Mouse (Mus musculus) cerebellum, postnatal 36 days (tissue): ENCODE results near the gene Gm17949.
A peak's percentile ranks its signal among the peaks of the same experiment; 100 is the strongest.
"Not testable (repeated sequence)": the region's sequence is repeated elsewhere in the genome, so short reads cannot be mapped to it uniquely, and the experiment has no call there.

Experiments
- DNase-seq, 2 experiments: peaks; one replicate each; pipeline ENCODE4 v3.0.0; 2021 to 2022; ENCODE audit warnings: mixed read lengths in 2 of 2

The Gm17949 gene

DNA sequence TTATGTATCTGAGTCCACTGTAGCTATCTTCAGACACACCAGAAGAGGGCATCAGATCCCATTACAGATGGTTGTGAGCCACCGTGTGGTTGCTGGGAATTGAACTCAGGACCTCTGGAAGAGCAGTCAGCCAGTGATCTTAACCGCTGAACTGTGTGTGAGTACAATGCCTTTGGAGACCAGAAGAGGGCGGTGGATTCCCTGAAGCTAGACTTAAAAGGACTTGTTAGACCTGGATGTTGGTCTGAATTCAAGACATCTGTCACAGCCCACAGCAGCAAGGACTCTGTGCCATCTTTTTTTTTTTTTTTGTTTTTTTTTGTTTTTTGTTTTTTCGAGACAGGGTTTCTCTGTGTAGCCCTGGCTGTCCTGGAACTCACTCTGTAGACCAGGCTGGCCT is 40.4 kb downstream of the Gm17949 start:
- DNase-seq, result not testable (repeated sequence)

DNA sequence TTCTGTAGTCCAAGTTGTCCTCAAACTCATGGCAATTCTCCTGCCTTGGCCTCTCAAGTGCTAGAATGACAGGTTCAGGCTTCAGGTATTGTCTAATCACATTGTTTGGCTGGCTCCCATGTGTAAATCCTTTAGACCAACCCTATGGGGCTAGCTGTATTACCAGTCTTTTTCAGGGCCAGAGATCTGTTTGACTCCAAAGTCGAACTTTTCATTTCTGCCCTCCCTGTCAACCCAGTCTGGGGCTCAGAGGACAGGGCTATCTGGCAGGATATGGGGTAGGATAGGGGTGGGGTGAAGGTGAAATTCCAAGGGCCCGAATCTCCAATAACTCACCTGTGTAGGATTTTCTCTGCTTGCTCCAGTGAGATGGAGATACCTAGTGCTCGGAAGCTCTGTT is 45.0 kb downstream of the Gm17949 start:
- DNase-seq, result no peak

DNA sequence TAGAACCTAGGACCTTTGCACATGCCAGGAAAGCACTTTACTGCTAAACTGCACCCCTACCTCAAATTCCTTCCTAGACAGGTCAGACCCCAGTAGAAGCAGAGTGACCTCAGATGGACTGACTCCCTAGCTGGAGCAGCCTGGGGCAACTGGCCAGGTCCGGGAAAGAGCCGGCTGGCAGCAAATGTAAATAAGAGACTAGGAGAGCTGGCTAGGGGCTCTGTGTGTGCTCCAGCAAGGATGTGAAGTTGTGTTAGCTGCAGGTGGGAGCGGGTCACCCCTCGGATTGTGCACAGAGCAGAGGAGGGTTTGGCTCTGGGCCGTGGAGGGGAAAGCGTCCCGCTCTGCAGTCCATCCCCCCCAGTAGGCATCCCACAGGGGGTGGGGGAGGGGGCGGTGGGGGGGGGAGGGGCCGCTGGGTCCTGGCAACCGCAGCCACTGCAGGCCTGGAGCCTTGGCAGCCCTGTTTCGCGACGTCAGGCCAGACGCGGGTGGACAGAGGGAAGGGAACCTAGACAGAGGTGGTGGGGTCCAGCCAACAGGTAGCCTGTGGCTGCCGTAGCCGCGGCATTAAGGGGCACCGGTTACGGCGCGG is 47.7 kb downstream of the Gm17949 start, which contains the start of gene Crb3:
Crb3 (plus strand) TSS at position 215 of the 595 bp plus-strand sequence.
- peak; percentile 49 to 53 for DNase-seq

DNA sequence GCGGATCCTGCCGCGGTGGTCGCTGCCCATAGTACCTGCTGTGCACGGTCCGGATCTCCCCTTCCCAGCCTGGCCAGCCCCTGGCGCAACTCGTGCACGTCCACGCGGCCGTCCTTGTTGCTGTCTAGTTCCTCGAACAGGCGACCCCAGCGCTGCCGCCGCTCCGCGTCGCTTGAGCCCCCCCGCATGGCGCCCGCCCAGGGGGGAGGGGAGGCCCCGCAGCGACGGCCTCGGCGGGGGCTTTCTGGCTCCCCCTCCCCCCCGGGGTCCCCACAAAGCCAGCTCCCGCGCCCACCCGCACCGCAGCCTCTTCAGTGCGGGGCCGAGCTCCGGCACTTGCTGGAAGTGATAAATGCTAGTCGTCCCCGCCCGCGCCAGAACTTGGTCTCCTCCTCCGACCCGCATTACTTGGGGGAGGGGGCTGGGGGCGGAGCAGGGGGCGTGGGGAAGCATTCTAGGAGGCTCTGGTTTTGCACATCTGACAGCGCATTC is 48.3 kb downstream of the Gm17949 start, which contains the start of gene Slc25a23:
Slc25a23 (minus strand) TSS at position 378 of the 492 bp plus-strand sequence.
- peak; percentile 71 to 74 for DNase-seq

DNA sequence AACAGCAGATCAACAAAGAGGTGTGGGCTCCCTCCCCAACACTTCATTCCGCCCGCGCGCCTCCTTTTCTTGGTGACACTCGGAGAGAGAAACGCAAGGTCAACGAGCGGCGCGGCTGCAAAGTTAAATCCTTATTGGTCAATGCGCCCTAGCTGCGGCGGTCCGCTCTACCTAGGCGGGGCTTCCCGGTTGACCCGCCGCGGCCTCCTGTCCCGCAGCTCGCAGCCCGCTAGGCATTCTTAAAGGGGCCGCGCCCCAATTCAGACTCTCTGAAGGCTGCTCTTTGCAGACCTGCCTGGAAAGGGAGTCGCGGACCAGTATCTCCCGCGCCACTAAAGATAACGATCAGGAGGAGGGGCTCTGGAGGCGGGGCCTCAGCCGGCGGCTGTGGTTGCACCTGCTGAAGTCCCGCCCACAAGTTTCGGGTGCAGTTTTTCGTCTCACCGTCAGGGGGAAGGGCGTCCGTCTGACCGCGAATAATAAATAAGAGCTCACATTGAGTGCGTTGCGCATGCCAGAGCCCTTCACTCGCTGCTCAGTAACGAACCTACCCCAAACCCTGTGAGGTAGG is 49.0 kb downstream of the Gm17949 start:
- peak; percentile 96 to 98 for DNase-seq

DNA sequence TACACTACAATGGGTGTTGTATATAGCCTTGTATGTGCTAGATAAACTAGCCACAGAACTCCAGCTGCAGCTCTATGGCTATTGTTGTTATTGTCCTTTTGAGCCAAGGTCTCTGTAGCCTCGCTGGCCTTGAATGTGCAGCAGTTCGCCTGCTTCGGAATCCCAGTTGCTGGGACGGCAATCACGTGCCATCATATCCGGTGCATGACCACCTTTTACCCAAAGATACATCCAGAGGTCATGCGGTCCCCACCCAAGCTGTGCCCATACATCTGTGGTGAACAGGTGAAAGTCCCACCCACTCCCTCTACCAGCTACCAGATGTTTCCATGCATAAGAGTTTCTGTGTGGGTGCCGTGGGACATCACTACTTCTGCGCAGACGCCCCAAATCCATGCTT is 49.8 kb downstream of the Gm17949 start:
- no peak for DNase-seq

DNA sequence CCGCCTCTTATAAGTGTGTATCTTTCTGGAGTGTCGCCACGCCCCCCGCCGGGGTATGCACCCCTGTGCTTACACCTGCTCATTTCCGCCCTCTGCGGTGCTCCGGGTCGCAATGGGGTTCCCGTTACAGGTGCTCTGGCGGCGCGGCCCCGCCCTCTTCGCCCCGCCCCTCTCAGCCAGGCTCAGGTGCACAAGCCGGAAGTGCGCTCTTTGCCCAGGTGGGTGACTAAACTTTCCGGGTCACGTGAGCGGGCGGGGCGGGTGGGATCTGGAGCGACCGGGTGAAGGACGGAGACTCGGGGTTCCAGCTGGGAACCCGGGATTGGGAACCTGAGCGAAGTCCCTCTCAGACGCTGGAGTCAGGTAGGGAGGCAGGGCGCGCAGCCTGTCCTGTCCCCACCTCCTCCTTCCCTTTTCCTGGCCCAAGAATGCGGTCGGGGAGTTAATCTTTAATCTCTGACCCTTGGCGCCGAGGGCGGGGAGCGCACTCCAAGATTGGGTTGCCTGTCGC is 50.8 kb downstream of the Gm17949 start:
- DNase-seq, result peak in 1 of 2 experiments; percentile 56

DNA sequence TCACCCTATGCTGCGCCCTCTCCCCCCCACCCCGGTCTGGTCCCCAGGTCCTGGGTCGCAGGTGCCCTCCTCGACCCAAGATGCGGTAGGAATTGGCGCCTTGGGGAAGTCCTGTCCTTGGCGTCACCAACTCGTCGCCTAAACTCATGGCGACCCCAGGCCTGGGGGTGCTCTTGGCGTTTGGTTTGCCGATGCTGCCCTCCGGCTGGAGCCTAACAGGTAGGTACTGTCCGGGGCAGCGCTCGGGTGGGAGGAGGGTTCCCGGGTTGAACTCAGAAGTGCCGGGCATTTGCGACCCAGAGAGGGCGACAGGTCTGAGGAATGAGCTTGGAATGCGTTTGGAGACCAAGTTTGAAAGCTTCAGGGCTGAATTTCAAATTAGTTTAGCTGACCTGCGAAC is 51.3 kb downstream of the Gm17949 start:
- no peak for DNase-seq

DNA sequence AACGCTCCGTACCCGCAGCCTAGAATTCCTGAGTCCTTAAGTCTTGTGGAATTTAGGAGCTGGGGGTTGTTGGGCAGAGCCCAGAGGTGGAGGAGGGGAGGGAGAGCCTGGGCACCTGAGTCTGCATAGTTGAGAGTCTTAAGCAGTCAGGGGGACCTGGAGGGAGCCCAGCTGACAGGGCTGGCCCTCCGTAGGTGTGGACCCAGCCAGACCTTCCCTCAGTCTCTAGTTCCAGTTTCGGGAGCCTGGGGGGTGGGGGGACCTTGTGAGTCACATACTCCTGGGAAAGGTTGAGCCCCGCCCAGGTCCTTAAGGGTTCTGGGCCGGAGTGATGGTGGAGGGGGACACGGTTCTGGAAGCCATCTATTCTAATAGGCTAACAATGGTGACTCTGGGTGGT is 51.8 kb downstream of the Gm17949 start:
- no peak for DNase-seq

DNA sequence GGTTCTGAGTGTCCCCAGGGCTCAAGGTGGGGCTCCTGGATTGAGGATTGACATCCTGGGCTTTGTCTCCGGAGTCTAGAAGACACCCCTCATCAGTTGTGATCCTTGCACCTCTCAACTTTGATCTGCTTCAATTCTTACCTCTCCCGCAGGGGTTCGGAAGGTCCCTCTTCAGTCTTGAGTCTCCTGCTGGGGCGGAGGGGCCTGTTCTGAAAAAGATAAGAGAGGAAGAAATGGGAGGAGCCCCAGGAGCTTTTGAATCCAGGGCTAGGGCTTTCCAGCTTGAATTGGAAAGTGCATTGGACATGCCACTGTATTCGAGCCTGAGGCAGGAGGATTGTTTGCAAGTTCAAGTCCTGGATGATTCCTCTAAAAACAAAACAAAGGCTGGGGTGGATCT is 55.6 kb downstream of the Gm17949 start:
- no peak for DNase-seq

DNA sequence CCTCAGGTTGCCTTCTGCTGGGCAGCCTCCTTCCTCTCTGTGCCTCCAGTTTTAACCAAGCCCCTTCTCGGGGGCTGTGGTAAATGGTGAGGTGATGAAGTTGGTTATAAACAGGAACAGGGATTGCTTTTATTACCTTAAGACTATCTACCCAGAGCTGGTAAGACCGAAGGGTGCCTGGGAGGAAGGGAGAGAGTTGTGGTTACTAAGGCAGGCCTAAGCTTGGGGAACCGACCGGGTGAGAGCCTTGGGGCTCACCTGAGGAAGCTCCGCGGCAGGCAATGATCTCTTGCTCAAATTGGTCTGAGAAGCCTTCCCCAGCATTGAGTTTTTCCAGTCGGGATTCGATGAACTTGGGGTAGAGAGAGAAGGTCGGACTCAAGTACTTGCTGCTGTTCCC is 59.0 kb downstream of the Gm17949 start:
- DNase-seq, result no peak

DNA sequence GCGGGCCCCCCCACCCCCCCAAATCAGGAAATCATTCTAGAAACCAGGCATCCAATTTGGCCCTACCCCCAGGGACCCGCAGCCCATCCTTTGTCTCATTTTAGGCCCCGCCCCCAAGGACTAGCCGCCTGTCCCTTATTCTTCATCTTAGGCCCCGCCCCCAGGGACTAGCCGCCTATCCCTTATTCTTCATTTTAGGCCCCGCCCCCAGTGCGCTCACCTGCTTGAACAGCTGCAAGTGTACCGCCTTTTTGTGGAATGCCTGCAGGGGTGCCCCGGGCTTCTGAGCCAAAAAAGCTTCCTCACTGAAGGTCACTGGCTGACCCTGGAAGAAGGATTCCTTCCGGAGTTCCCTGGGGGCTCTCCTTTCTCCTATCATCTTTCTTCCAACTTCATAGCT is 59.4 kb downstream of the Gm17949 start:
- DNase-seq, result no peak
